Mouse (Mus musculus): ENCODE results near the gene Commd4. TPM values are rescaled to one million over a fixed set of nuclear protein-coding genes. Genes with fewer than 3 reads are reported as not detected.
A peak's percentile ranks its signal among the peaks of the same experiment; 100 is the strongest.
"Not testable (repeated sequence)": the region's sequence is repeated elsewhere in the genome, so short reads cannot be mapped to it uniquely, and the experiment has no call there.

The Commd4 gene
- 100 to 1,000 TPM; 205 to 374 (median 278) TPM for polyA plus RNA-seq (2017; shearing (Covaris generic))

DNA sequence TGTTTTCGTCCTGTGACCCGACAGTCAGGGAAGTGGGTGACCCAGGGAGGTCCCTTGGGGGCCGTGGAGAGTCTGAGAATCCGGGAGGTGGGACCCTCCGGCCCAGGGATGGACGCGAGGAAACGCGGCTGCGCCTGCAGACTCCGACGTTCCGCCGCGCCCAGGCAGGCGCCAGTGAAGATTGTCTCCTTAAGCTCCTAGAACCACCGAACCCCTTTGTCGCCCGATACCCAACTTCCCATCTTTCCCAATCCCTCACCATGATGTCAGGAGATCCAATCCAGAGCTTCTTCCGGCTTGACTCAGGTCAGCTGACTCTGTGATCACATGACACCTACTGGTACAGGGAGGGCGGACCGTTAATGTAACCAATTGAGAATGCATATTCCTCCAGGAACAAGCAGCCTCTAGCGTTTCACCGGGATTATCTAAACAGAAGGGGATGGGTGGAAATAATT is at the start of gene Commd4:
Gene Commd4, minus strand, starts transcription at position 319 of the 458 bp plus-strand sequence.
- ATAC-seq, result peak; percentile 76

DNA sequence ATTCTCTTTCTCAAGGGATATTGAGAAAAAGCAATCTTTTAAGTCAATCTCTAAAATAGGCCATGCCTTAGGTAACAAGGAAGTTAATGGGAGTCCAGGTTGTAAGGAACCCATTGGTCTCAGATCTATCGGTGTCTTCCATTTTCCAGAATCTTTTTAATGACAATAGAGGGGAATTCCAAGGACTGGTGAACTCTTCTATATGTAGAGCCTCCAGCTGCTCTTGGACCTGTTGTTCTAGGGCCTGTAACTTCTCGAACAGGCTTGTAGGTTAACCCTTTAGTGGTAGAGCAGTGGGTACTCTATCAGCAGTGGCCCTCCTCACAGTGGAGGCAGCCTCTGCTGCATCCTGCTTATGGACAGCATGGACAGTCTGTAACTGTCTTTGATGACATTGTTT is 48.8 kb upstream of the Commd4 start:
- ATAC-seq, result no peak

GRCm38 (mm10) chr9:57203571-57203970 is 45.4 kb upstream of the Commd4 start:
- not testable (repeated sequence) for ATAC-seq

- no peak for ATAC-seq
Observed at GRCm38 (mm10) chr9:57202981-57203380, 44.9 kb upstream of the Commd4 start.

- ATAC-seq, result no peak
Observed at GRCm38 (mm10) chr9:57197414-57197813, 39.3 kb upstream of the Commd4 start.

- ATAC-seq, result no peak
Observed at GRCm38 (mm10) chr9:57196708-57197107, 38.6 kb upstream of the Commd4 start.

DNA sequence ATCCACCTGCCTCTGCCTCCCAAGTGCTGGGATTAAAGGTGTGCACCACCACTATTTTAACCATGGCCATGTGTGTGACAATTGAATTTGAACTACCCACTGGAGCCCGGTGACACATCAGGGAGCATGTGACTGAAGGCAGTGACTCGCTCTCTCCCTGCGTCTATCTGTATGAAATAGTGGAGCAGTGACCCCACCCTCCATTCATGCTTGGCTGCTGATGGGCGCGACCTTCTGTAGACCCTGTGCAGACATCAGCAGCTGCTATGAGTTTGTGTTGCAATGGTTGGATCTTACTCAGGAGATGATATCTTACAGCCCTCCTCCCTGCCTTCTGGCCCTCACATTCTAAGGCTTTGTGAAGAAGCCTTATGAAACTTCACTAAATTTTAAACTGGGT is 10.3 kb upstream of the Commd4 start:
- no peak for ATAC-seq

- ATAC-seq, result no peak
Observed at GRCm38 (mm10) chr9:57166173-57166572, 8.0 kb upstream of the Commd4 start.

DNA sequence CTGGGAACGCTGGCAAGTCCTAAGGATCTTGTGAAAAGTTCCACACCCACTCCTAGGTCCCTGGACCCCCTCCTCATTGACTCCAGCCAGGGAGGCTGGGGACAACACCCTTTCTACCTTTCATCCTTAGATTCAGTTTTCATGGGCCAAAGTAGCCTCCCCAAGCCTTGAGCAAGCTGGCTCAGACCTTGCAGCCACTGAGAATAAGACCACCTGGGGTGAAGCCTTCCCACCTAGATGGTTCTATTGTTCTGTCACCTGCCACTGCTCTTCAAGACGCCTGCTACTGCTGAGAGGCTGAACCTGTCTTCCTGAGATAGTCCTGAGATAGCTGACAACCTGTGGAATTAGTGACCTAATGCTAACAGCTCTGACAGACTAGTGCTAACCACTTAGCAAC is 5.0 kb upstream of the Commd4 start:
- no peak for ATAC-seq

GRCm38 (mm10) chr9:57162496-57162895 is 4.4 kb upstream of the Commd4 start:
- ATAC-seq, result no peak

DNA sequence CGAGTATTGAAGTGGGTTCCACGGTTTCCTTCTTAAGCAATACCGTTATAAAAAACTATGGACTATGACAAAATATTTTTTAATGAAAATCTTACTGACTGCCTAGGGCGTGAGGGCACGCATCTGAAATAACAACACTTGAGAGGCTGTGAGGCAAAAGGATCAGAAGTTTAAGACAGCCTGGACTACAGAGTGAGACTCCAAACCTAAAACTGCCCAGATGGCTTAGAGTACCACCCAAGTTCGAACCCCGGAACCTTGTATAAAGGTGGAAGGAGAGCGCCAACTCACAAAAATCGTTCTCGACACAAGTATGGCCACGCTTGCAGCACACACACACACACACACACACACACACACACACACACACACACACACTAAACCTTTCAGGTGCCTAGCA is 375 bp upstream of the Commd4 start:
- no peak for ATAC-seq

DNA sequence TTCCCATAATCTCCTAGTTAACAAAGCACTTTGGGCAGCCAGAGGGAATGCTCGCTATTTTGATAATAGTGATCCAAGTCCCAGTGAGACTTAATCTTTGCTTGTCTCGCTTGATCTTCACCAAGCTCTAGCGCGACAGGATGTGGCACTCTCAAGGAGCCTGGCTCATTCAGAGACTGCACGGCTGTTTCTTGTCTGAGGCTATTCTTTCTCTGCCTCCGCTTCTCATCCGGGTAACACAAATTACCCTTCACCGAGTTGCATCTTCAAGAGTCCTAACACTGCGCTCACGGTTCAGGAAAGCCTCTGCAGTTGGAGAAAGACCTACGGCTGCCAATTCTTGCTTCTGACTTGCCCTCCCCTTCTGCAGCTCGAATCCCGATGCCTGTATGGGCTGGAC is 632 bp downstream of the Commd4 start:
- ATAC-seq, result peak; percentile 77

DNA sequence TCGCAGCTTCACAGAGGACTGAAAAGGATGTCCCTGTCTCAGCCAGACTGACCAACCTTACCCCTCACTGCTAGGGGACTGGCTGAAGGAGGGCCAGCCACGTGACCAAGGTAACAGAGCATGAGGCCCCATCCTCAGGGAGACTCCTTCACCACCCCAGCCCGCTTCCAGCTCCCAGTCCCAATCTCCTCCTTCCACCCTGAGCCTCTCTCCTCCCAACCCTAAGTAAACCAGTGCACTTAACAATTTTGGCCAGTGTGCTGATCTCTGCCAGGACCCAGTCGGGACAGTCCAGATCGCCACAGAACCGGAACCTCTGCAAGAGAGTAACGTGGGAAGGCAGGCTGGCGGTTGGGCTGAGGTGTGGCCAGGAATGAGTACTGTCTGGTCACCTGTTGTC is 1.3 kb downstream of the Commd4 start:
- no peak for ATAC-seq

GRCm38 (mm10) chr9:57156383-57156782 is 1.7 kb downstream of the Commd4 start:
- ATAC-seq, result no peak

DNA sequence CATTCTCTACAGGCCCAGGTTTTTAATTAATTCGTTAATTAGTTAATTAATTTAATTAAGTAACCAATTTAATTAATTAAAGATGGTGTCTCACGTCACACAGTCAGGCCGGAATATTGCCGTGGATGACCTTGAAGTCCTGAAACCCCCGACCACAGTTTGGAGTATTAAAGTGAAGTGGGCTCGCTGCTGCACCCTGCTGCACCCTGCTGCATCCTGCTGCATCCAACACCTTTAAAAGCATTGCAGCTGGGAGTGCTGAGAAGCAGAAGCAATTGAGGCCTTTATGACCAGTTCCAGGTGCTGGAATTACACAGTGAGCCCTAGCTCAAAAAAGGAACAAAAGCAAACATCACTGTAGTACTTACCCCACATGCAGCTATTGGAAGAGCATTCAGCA is 5.8 kb downstream of the Commd4 start:
- no peak for ATAC-seq

DNA sequence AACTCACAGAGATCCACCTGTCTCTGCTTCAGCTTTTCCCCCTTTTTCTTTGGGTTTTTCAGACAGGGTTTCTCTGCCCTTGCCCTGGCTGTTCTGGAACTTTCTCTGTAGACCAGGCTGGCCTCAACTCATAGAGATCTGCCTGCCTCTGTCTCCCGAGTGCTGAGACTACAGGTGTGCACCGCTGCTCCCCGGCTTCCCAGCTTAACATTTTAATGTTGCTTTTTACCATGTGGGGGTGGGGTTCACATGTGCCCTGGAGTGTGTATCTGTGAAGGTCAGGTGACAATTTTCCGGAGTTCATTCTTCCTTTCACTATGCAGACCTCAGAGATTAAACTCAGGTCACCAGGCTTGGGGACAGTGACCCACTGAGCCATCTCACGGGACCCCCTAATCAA is 7.9 kb downstream of the Commd4 start:
- ATAC-seq, result no peak

DNA sequence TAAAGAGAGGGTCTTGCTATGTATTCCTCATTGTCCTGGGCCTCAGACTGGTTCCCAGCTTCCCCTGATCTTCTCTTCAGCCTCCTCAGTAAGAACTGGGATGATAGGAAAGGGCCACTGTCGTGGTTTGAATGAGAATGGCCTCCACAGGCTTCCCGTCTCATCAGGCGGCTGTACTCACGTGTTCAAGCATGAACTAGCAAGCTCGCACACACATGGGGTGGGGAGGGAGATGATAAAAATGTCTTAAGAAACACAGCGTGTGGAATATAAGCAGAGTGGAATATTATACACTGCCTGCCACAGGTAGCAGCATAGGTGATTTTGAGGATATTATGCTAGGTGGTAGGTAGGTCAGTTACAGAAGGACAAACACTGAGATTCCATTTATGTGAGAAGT is 9.1 kb downstream of the Commd4 start:
- ATAC-seq, result no peak

GRCm38 (mm10) chr9:57148144-57148878 is 9.8 kb downstream of the Commd4 start, which contains the start of gene Neil1:
TSS of gene Neil1 (minus strand) at chr9:57148305.
- ATAC-seq, result peak; percentile 89

DNA sequence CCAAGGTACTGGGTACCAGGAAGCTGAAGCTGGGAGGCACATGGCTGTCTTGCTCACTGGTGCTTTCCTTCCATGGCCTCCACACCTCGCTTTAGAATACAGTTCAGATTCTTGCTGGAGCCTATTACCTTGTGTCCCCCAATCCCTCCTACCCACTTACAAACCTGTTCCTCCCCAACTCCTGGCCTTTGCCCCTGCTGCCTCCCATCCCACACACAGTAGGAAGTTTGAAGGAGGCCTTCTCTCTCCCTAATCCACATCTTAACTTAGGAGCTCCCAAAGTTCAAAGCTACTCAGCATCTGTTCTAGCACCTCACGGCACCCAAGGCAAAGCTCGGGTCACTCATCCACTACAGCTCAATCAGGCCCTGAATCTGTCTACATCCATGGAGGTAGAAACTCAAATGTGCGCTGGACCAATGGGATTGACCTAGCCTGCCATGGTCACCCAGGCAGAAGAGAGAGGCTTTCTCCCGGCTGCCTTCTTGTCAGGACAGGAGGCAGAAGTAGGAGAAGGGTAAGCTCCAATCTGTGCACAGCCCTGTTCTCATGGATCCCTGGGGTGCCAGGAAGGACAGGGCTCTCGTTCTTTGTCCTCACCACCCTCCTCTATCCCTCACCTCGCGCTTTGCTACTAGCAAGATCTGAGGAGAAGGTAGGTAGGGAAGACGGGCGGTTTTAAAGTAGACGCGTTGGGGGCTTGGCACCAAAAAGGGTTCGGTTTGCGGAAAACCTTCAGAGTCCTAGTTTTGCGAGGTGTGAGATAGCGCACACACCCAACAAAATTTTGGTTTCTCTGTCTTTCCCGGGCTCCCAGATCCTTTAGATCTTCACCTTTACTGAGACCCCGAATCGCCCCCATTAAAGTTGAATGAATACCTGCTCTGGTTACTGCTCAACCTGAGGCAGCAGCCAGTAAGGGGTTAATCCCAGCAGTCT is 10.7 kb downstream of the Commd4 start:
- no peak for ATAC-seq

DNA sequence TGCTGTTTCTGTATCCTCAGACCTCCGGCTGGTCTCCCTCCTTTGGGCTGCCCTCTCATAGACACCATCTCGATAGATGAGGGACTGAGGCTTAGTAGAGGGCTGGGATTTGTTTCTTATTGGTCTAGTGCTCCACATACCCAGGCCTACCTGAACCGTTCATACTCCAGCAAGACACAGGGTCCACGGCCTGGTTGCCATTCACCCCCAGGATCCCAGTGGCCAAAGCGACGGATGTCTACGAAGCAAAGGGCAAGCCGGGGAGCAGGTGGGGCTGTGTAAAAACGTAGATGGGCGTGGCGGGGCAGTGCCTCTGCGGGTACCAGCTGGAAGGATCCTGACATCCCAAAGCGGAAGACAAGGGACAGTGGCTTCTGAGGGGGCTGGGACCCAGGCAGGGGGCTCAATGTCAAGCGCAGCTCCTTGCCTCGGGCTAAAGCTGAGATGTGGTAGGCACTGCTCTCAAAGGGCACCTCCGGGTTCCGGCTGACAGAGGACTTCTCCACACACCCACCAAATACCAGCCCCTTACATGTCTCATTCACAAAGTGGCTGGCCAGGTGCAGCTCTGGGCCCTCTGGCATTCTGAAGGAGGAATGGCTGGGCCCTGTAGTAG is 11.6 kb downstream of the Commd4 start:
- ATAC-seq, result no peak

DNA sequence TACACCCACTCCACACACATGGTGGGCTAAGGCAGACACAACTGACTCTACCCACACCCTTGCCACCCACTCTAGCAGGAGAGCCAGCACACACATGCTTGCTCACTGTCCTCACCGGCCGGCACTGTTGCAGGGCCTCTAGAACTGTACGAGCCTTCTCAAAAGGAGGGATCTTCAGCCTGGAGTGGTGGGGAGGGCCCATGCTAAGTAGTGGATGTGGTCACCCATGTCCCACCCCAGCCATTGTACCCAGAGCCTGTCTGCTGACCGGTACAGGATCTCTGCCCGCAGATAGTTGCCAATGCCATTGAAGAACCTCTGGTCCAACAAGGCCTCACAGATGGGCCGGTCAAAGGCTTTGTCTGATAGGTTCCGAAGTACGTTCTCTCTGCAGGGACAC is 13.3 kb downstream of the Commd4 start:
- no peak for ATAC-seq

GRCm38 (mm10) chr9:57143212-57143611 is 14.9 kb downstream of the Commd4 start:
- ATAC-seq, result no peak

Data from inflammation-experienced regulatory T-cells, adult 6 months (primary cell).